In the genomic region with DNA sequence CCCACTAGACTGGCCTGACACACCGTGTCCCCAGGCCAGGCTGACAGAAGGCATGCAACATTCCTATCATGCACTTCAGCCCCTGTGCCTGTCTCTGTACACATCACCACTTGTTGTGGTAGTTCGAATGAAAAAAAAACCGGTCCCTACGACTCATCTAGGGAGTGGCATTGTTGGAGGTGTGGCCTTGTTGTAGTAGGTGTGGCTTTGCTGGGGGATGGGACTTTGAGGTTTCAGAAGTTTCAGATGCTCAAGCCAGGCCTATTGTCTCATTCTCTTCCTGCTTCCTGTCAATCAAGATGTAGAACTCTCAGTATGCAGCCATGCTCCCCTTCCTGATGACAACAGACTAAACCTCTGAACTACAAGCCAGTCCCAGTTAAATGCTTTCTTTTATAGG, we compare ENCODE assay signal across 30 mouse cellular contexts.
DNase-seq lines count a peak whose midpoint lies in the region; ATAC-seq and TF ChIP-seq lines count a peak whose summit lies in the region.
"Had no signal": no experiment of that assay in that cellular context is flagged by ENCODE, and none has a peak within 500 bp of the region (broad histone marks: within the 10 kb centered on the region; RNA-seq: fewer than 3 reads in every experiment).

No protein-coding gene starts in this region.

- no peak for TF ChIP-seq RAD21 in CH12.LX (IDR thresholded peaks at IDR 0.05; ENCODE audit: low read depth, low read length)

- H3K27ac ChIP-seq in liver, embryonic 13.5 days: no peak overlapping the region
- H3K27ac ChIP-seq in liver, embryonic 11.5 days (ENCODE audit: low read depth, low read length): no peak overlapping the region
- H3K27ac ChIP-seq in CH12.LX (ENCODE audit: insufficient read depth, low read depth): no peak overlapping the region
- no peak overlapping the region for H3K27ac ChIP-seq in heart, adult 2 months
- H3K27ac ChIP-seq: heart, embryonic 13.5 days; hindbrain, embryonic 10.5 days; hindbrain, embryonic 15.5 days; intestine, embryonic 15.5 days; kidney, embryonic 15.5 days; layer of hippocampus, adult 2 months; left cerebral cortex, adult 2 months; limb, embryonic 13.5 days; liver, embryonic 15.5 days; midbrain, embryonic 12.5 days; neural tube, embryonic 13.5 days had no signal

- in situ Hi-C loops in CH12.LX (cut with MboI; ENCODE audit: low pct_ligation_motif_present, low pct_unique_long_range_greater_than_20kb, low sequenced_read_pairs): no loop called here

- no peak overlapping the region for H3K9ac ChIP-seq in liver, embryonic 13.5 days
- H3K9ac ChIP-seq in liver, embryonic 11.5 days (ENCODE audit: low read depth, low read length): no peak overlapping the region
- no peak overlapping the region for H3K9ac ChIP-seq in CH12.LX (ENCODE audit: insufficient read depth, low read depth)
- no peak overlapping the region for H3K9ac ChIP-seq in heart, adult 2 months (ENCODE audit: low read depth, low read length)
- H3K9ac ChIP-seq: heart, embryonic 13.5 days; hindbrain, embryonic 15.5 days; intestine, embryonic 15.5 days; kidney, embryonic 15.5 days; limb, embryonic 13.5 days; liver, embryonic 15.5 days; midbrain, embryonic 12.5 days; neural tube, embryonic 13.5 days had no signal

- WGBS in liver, embryonic 13.5 days (ENCODE audit: insufficient replicate concordance): 49% methylated on average over 4 of the region's 4 CpGs
- 71% methylated on average over 4 of the region's 4 CpGs for WGBS in liver, embryonic 11.5 days
- 67% methylated on average over 4 of the region's 4 CpGs for WGBS in heart, adult 2 months
- 70% methylated on average over 4 of the region's 4 CpGs for WGBS in lung, adult 2 months

- TF ChIP-seq CTCF in CH12.LX (conservative IDR thresholded peaks at IDR 0.05 in 1 of 2, IDR thresholded peaks at IDR 0.05 in 1 of 2; ENCODE audit: low read depth in 2 of 2, low read length in 2 of 2): no peak
- no peak for TF ChIP-seq CTCF in heart, adult 2 months (IDR thresholded peaks at IDR 0.05)
- no peak for TF ChIP-seq CTCF in lung, adult 2 months (IDR thresholded peaks at IDR 0.05; ENCODE audit: insufficient read depth, low read length)

- H3K79me2 ChIP-seq in CH12.LX (replicated peaks; ENCODE audit: control insufficient read depth, extremely low read depth, insufficient read depth, poor library complexity, severe bottlenecking): no peaks in the 10 kb centered on the region
- H3K79me2 ChIP-seq in heart, adult 2 months (replicated peaks; ENCODE audit: control insufficient read depth, insufficient read depth, low read length): no peaks in the 10 kb centered on the region

- dilution Hi-C loops in CH12.LX (cut with MboI; ENCODE audit: extremely low pct_ligation_motif_present, extremely low pct_unique_long_range_greater_than_20kb, low sequenced_read_pairs): no loop called here

- no peak for DNase-seq in liver, embryonic 13.5 days
- no peak for DNase-seq in liver, embryonic 11.5 days (ENCODE audit: low spot score)
- peak; percentile 62 for DNase-seq in CH12.LX (ENCODE audit: extremely low read depth)
- DNase-seq in heart, adult 2 months: no peak
- no peak for DNase-seq in heart, postnatal 36 days
- no peak for DNase-seq in lung, adult 2 months
- DNase-seq: adrenal gland, adult 8-10 months; cerebellum, adult 8-10 months; cerebellum, postnatal 25 days; gastrocnemius, postnatal 25 days; heart, adult 18-20 months; heart, postnatal 10 days; kidney, postnatal 36 days; lung, postnatal 36 days had no signal

- intact Hi-C loops in heart, adult 2 months (cut with DNase I): no loop called here
- intact Hi-C loops in heart, postnatal 36 days (cut with DNase I): no loop called here

- peaks cover 5% of the 10 kb centered on the region for H3K27me3 ChIP-seq in liver, embryonic 13.5 days
- H3K27me3 ChIP-seq in liver, embryonic 11.5 days (replicated peaks; ENCODE audit: control insufficient read depth, insufficient read depth, low read length): no peaks in the 10 kb centered on the region
- H3K27me3 ChIP-seq in CH12.LX (replicated peaks): no peaks in the 10 kb centered on the region
- H3K27me3 ChIP-seq in heart, adult 2 months (ENCODE audit: control insufficient read depth, insufficient read depth, low read length): no peaks in the 10 kb centered on the region
- H3K27me3 ChIP-seq: hindbrain, embryonic 15.5 days; intestine, embryonic 15.5 days; kidney, embryonic 15.5 days; limb, embryonic 13.5 days; midbrain, embryonic 12.5 days; neural tube, embryonic 13.5 days had no signal

- no peak for TF ChIP-seq POLR2A in CH12.LX (IDR thresholded peaks at IDR 0.05; ENCODE audit: low read depth, low read length)
- no peak for TF ChIP-seq POLR2A in heart, adult 2 months (IDR thresholded peaks at IDR 0.05; ENCODE audit: insufficient read depth, low read depth, low read length)
- TF ChIP-seq POLR2A in lung, adult 2 months (IDR thresholded peaks at IDR 0.05; ENCODE audit: borderline replicate concordance, extremely low read depth, low read depth, low read length): no peak

- no peaks in the 10 kb centered on the region for H3K9me3 ChIP-seq in liver, embryonic 13.5 days (replicated peaks)
- H3K9me3 ChIP-seq in liver, embryonic 11.5 days (ENCODE audit: control insufficient read depth, low read length): no peaks in the 10 kb centered on the region
- H3K9me3 ChIP-seq in CH12.LX (replicated peaks; ENCODE audit: low read length): peaks cover 4% of the 10 kb centered on the region
- H3K9me3 ChIP-seq: heart, embryonic 13.5 days; hindbrain, embryonic 10.5 days; hindbrain, embryonic 15.5 days; intestine, embryonic 15.5 days; kidney, embryonic 15.5 days; limb, embryonic 13.5 days; liver, embryonic 15.5 days; midbrain, embryonic 12.5 days; neural tube, embryonic 13.5 days had no signal

- H3K4me2 ChIP-seq in liver, embryonic 13.5 days: no peak overlapping the region
- no peak overlapping the region for H3K4me2 ChIP-seq in liver, embryonic 11.5 days
- no peak overlapping the region for H3K4me2 ChIP-seq in CH12.LX (ENCODE audit: insufficient read depth, low read depth, poor library complexity, severe bottlenecking)
- H3K4me2 ChIP-seq: heart, embryonic 13.5 days; hindbrain, embryonic 15.5 days; intestine, embryonic 15.5 days; kidney, embryonic 15.5 days; limb, embryonic 13.5 days; liver, embryonic 15.5 days; midbrain, embryonic 12.5 days; neural tube, embryonic 13.5 days had no signal

- H3K36me3 ChIP-seq in liver, embryonic 13.5 days: no peaks in the 10 kb centered on the region
- H3K36me3 ChIP-seq in liver, embryonic 11.5 days (ENCODE audit: control insufficient read depth, insufficient read depth, low read length): no peaks in the 10 kb centered on the region
- H3K36me3 ChIP-seq in CH12.LX (replicated peaks in 1 of 2; ENCODE audit: control insufficient read depth in 1 of 2, insufficient read depth in 1 of 2, low read length in 1 of 2): no peaks in the 10 kb centered on the region
- no peaks in the 10 kb centered on the region for H3K36me3 ChIP-seq in heart, adult 2 months (ENCODE audit: control insufficient read depth, insufficient read depth, low read length)
- H3K36me3 ChIP-seq: heart, embryonic 13.5 days; hindbrain, embryonic 10.5 days; hindbrain, embryonic 15.5 days; intestine, embryonic 15.5 days; kidney, embryonic 15.5 days; limb, embryonic 13.5 days; liver, embryonic 15.5 days; midbrain, embryonic 12.5 days; neural tube, embryonic 13.5 days had no signal

- H3K4me1 ChIP-seq in liver, embryonic 13.5 days (replicated peaks): 0 out of 2 replicates have a peak, but pooled peaks cover 4% of the 10 kb centered on the region
- H3K4me1 ChIP-seq in liver, embryonic 11.5 days (replicated peaks; ENCODE audit: control insufficient read depth, insufficient read depth, low read length): no peaks in the 10 kb centered on the region
- peaks cover 5 to 10% of the 10 kb centered on the region in 2 experiments; a peak in 3 of 4 replicates for H3K4me1 ChIP-seq in CH12.LX (ENCODE audit: control insufficient read depth in 1 of 2, insufficient read depth in 2 of 2)
- H3K4me1 ChIP-seq in heart, adult 2 months (ENCODE audit: control insufficient read depth, insufficient read depth, low read length): no peaks in the 10 kb centered on the region
- H3K4me1 ChIP-seq in lung, adult 2 months (ENCODE audit: control insufficient read depth, insufficient read depth, low read length): no peaks in the 10 kb centered on the region
- H3K4me1 ChIP-seq: intestine, embryonic 15.5 days; megakaryocyte, embryonic 14.5 days; midbrain, embryonic 12.5 days had no signal

- H3K4me3 ChIP-seq in liver, embryonic 13.5 days (replicated peaks): no peak overlapping the region
- no peak overlapping the region for H3K4me3 ChIP-seq in liver, embryonic 11.5 days (ENCODE audit: low read depth, low read length)
- H3K4me3 ChIP-seq in CH12.LX (replicated peaks in 1 of 3; ENCODE audit: low read depth in 2 of 3, low read length in 2 of 3, poor library complexity in 1 of 3): no peak overlapping the region
- H3K4me3 ChIP-seq in heart, adult 2 months: no peak overlapping the region
- H3K4me3 ChIP-seq in lung, adult 2 months (replicated peaks; ENCODE audit: extremely low read depth, low read depth, low read length): no peak overlapping the region
- H3K4me3 ChIP-seq: heart, embryonic 13.5 days; hindbrain, embryonic 10.5 days; hindbrain, embryonic 15.5 days; intestine, embryonic 15.5 days; kidney, embryonic 15.5 days; layer of hippocampus, adult 2 months; left cerebral cortex, adult 2 months; limb, embryonic 13.5 days; liver, embryonic 15.5 days; midbrain, embryonic 12.5 days; neural tube, embryonic 13.5 days had no signal

- ATAC-seq in liver, embryonic 13.5 days (ENCODE audit: low read depth): 0 out of 2 replicates have a peak, but pooled peaks have one; percentile 18
- no peak for ATAC-seq in liver, embryonic 11.5 days (replicated peaks; ENCODE audit: low FRiP score)
- peak; percentile 71; the same call in 1 of the 2 replicates for ATAC-seq in erythroblast, adult 5-6 weeks (replicated peaks; ENCODE audit: low FRiP score, poor library complexity, severe bottlenecking)
- ATAC-seq in monocyte, adult 5-6 weeks (replicated peaks; ENCODE audit: insufficient number of reproducible peaks, low FRiP score, low TSS enrichment, poor library complexity, severe bottlenecking): 0 out of 2 replicates have a peak, but pooled peaks have one; percentile 27
- ATAC-seq: activated CD4-positive, CD25-positive, alpha-beta regulatory T cell, adult 4 months; forebrain, embryonic 14.5 days; intestine, embryonic 15.5 days had no signal

- no peak for TF ChIP-seq EP300 in CH12.LX (IDR thresholded peaks at IDR 0.05; ENCODE audit: low read length)
- no peak for TF ChIP-seq EP300 in heart, adult 2 months (IDR thresholded peaks at IDR 0.05; ENCODE audit: insufficient read depth, low read depth, low read length)

TF ChIP-seq in CH12.LX, 34 proteins besides CTCF, POLR2A, EP300 and RAD21 (continues in another document):
- TF ChIP-seq JUN (IDR thresholded peaks at IDR 0.05; ENCODE audit: insufficient read depth, low read depth, low read length): no peak
- no peak for TF ChIP-seq ELF1 (IDR thresholded peaks at IDR 0.05; ENCODE audit: low read depth, low read length)
- no peak for TF ChIP-seq HCFC1 (IDR thresholded peaks at IDR 0.05; ENCODE audit: low read depth, low read length)
- TF ChIP-seq ZKSCAN1 (IDR thresholded peaks at IDR 0.05; ENCODE audit: borderline replicate concordance, low read depth, low read length): no peak
- no peak for TF ChIP-seq MXI1 (IDR thresholded peaks at IDR 0.05; ENCODE audit: low read depth, low read length)
- TF ChIP-seq USF1 (IDR thresholded peaks at IDR 0.05; ENCODE audit: low read depth, low read length): no peak
- no peak for TF ChIP-seq USF2 (conservative IDR thresholded peaks at IDR 0.05; ENCODE audit: low read depth, low read length)
